Mouse (Mus musculus) liver, adult 2 months (tissue): ENCODE measurements around the gene Chrne. TPM values are rescaled to one million over a fixed set of nuclear protein-coding genes. Genes with fewer than 3 reads are reported as not detected.
A peak's percentile ranks its signal among the peaks of the same experiment; 100 is the strongest.

ENCODE experiments used
- DNase-seq: peaks from one replicate; pipeline ENCODE4 v3.0.0-alpha.2; 2011; ENCODE audit warnings: low read depth, low spot score; ENCODE audit errors: extremely low read depth
- H3K27ac ChIP-seq: fragments of 200-500 bp; replicated peaks from 2 replicates; pipeline ENCODE4 v1.5.1; 2012; ENCODE audit warnings: low read depth, mild to moderate bottlenecking, control low read depth, inconsistent platforms, low read length; ENCODE audit not compliant: insufficient read depth
- H3K27me3 ChIP-seq: fragments of 200-500 bp; 2 replicates; pipeline ENCODE4 v1.6.1; 2012; ENCODE audit warnings: mild to moderate bottlenecking, moderate library complexity, low read length, inconsistent platforms; ENCODE audit not compliant: control insufficient read depth, insufficient read depth
- H3K36me3 ChIP-seq: fragments of 200-500 bp; 2 replicates; pipeline ENCODE4 v1.6.1; 2012; ENCODE audit warnings: low read length, inconsistent platforms; ENCODE audit not compliant: control insufficient read depth, insufficient read depth
- H3K4me1 ChIP-seq: fragments of 200-500 bp; 2 replicates; pipeline ENCODE4 v1.6.1; 2011; ENCODE audit warnings: low read length; ENCODE audit not compliant: control insufficient read depth, insufficient read depth
- H3K4me3 ChIP-seq: fragments of 200-500 bp; 2 replicates; pipeline ENCODE4 v1.5.1; 2011; ENCODE audit warnings: low read depth, mild to moderate bottlenecking, control low read depth, low read length, moderate library complexity; ENCODE audit not compliant: insufficient read depth
- H3K79me2 ChIP-seq: fragments of 200-500 bp; 2 replicates; pipeline ENCODE4 v1.6.1; 2012; ENCODE audit warnings: inconsistent platforms, mild to moderate bottlenecking, low read length, moderate library complexity; ENCODE audit not compliant: control insufficient read depth, insufficient read depth
- H3K9ac ChIP-seq: fragments of 200-500 bp; 2 replicates; pipeline ENCODE4 v1.6.1; 2012; ENCODE audit warnings: low read depth, mild to moderate bottlenecking, control low read depth, inconsistent platforms, low read length
- CTCF ChIP-seq: fragments of 200-500 bp; IDR thresholded peaks from 2 replicates; pipeline ENCODE4 v1.5.1; 2011; ENCODE audit warnings: low read depth, low read length, control low read depth
- POLR2A ChIP-seq: fragments of 200-500 bp; IDR thresholded peaks from 2 replicates; pipeline ENCODE4 v1.6.1; 2011; ENCODE audit warnings: low read length, control low read depth; ENCODE audit not compliant: insufficient read depth; ENCODE audit errors: extremely low read depth
- WGBS: fragments of 180-500 bp; shearing (Covaris S2); methylation state at CpG from one replicate; pipeline ENCODE4 v1.1.7; 2018; 5-methylcytosine and 5-hydroxymethylcytosine counted together
- polyA plus RNA-seq: library from polyadenylated mRNA; depleted of rRNA; stranded (reverse); fragments of >200 nt; gene quantifications from 2 replicates; pipeline ENCODE4 v1.2.3, GENCODE M21; 2012
- total RNA-seq: library from RNA; depleted of rRNA; stranded (reverse); fragments of >200 nt; gene quantifications from 2 replicates; pipeline ENCODE4 v1.2.3, GENCODE M21; 2014

Gene Chrne
- total and polyA plus RNA-seq, 2 experiments = 0.09 to 1.3 TPM

GRCm38 (mm10) chr11:70606717-70607116, 12.3 kb downstream of the Chrne start:
- H3K79me2 ChIP-seq = no peaks in the 10 kb centered on the region
- H3K4me3 ChIP-seq = no peak overlapping the region
- 93% methylated on average over 12 of the region's 12 CpGs for WGBS
- TF ChIP-seq POLR2A (no peak), CTCF (no peak)
- DNase-seq = no peak
- no peak overlapping the region for H3K9ac ChIP-seq
- no peaks in the 10 kb centered on the region for H3K4me1 ChIP-seq
- H3K27ac ChIP-seq = no peak overlapping the region
- H3K27me3 ChIP-seq = no peaks in the 10 kb centered on the region
- peaks cover 3% of the 10 kb centered on the region; the same call in 1 of the 2 replicates for H3K36me3 ChIP-seq

GRCm38 (mm10) chr11:70605024-70605566, 13.9 kb downstream of the Chrne start:
- Histone ChIP-seq H3K27me3 (no peaks in the 10 kb centered on the region), H3K4me1 (no peaks in the 10 kb centered on the region), H3K4me3 (no peak overlapping the region), H3K9ac (no peak overlapping the region), H3K79me2 (no peaks in the 10 kb centered on the region), H3K36me3 (peaks cover 3% of the 10 kb centered on the region; the same call in 1 of the 2 replicates), H3K27ac (no peak overlapping the region)
- peak; percentile 59 for DNase-seq
- WGBS = 68% methylated on average over 14 of the region's 14 CpGs
- TF ChIP-seq CTCF (peak; percentile 87), POLR2A (no peak)

GRCm38 (mm10) chr11:70598451-70598953, 20.5 kb downstream of the Chrne start:
- Histone ChIP-seq H3K4me1 (peaks cover 10% of the 10 kb centered on the region), H3K9ac (no peak overlapping the region), H3K79me2 (no peaks in the 10 kb centered on the region), H3K36me3 (peaks cover 4% of the 10 kb centered on the region; the same call in 1 of the 2 replicates), H3K4me3 (no peak overlapping the region), H3K27ac (no peak overlapping the region), H3K27me3 (no peaks in the 10 kb centered on the region)
- no peak for TF ChIP-seq CTCF
- no peak for TF ChIP-seq POLR2A
- WGBS = 92% methylated on average over 9 of the region's 9 CpGs
- no peak for DNase-seq

- no peak overlapping the region for H3K27ac ChIP-seq
- H3K4me1 ChIP-seq = peaks cover 10% of the 10 kb centered on the region
- no peaks in the 10 kb centered on the region for H3K79me2 ChIP-seq
- H3K9ac ChIP-seq = no peak overlapping the region
- H3K27me3 ChIP-seq = no peaks in the 10 kb centered on the region
- DNase-seq = no peak
- TF ChIP-seq POLR2A = no peak
- no peak for TF ChIP-seq CTCF
- H3K36me3 ChIP-seq = peaks cover 4% of the 10 kb centered on the region; the same call in 1 of the 2 replicates
- no peak overlapping the region for H3K4me3 ChIP-seq
- 89% methylated on average over 6 of the region's 6 CpGs for WGBS
Observed at GRCm38 (mm10) chr11:70597301-70597700, 21.7 kb downstream of the Chrne start.

- Histone ChIP-seq H3K36me3 (peaks cover 4% of the 10 kb centered on the region; the same call in 1 of the 2 replicates), H3K27ac (peak overlapping the region; percentile 63), H3K79me2 (0 out of 2 replicates have a peak, but pooled peaks cover 5% of the 10 kb centered on the region), H3K27me3 (no peaks in the 10 kb centered on the region), H3K4me3 (no peak overlapping the region), H3K9ac (no peak overlapping the region), H3K4me1 (peaks cover 13% of the 10 kb centered on the region)
- DNase-seq = no peak
- TF ChIP-seq POLR2A = no peak
- 69% methylated on average over 4 of the region's 4 CpGs for WGBS
Observed at GRCm38 (mm10) chr11:70596094-70596493, 22.9 kb downstream of the Chrne start.

GRCm38 (mm10) chr11:70595638-70596037, 23.4 kb downstream of the Chrne start:
- Histone ChIP-seq H3K9ac (no peak overlapping the region), H3K4me1 (peaks cover 13% of the 10 kb centered on the region), H3K27me3 (no peaks in the 10 kb centered on the region), H3K27ac (peak overlapping the region; percentile 63), H3K4me3 (no peak overlapping the region), H3K36me3 (peaks cover 4% of the 10 kb centered on the region; the same call in 1 of the 2 replicates), H3K79me2 (peaks cover 7% of the 10 kb centered on the region; the same call in 1 of the 2 replicates)
- WGBS = 36% methylated on average over 2 of the region's 2 CpGs
- TF ChIP-seq POLR2A (no peak), CTCF (no peak)
- peak; percentile 41 for DNase-seq
